Mouse (Mus musculus) testis, postnatal 14 days (tissue): Measurements from ENCODE around the gene Olfr49.

Experiments
- DNase-seq: peaks from one replicate; pipeline ENCODE4 v3.0.0; 2021; ENCODE audit warnings: low spot score

The Olfr49 gene

GRCm38 (mm10) chr14:54261386-54261785, 23.4 kb downstream of the Olfr49 start:
- peak; percentile 80 for DNase-seq

- no peak for DNase-seq
Observed at GRCm38 (mm10) chr14:54260196-54260595, 24.5 kb downstream of the Olfr49 start.

- no peak for DNase-seq
Observed at GRCm38 (mm10) chr14:54259722-54260085, 25.0 kb downstream of the Olfr49 start.

GRCm38 (mm10) chr14:54259003-54259721, 25.6 kb downstream of the Olfr49 start:
- peak; percentile 90 for DNase-seq

- DNase-seq = no peak
Observed at GRCm38 (mm10) chr14:54258131-54258670, 26.5 kb downstream of the Olfr49 start.

GRCm38 (mm10) chr14:54254670-54255202, 30.0 kb downstream of the Olfr49 start:
- DNase-seq = no peak

GRCm38 (mm10) chr14:54253741-54254291, 30.9 kb downstream of the Olfr49 start, which contains the start of the genes Dad1 and Abhd4:
Gene Dad1, minus strand, starts transcription at chr14:54254104.
Gene Abhd4, plus strand, starts transcription at chr14:54254188.
- peak; percentile 96 for DNase-seq

GRCm38 (mm10) chr14:54250122-54250521, 34.6 kb downstream of the Olfr49 start:
- no peak for DNase-seq

- DNase-seq = no peak
Observed at GRCm38 (mm10) chr14:54249326-54249725, 35.4 kb downstream of the Olfr49 start.

- DNase-seq = no peak
Observed at GRCm38 (mm10) chr14:54246232-54246631, 38.5 kb downstream of the Olfr49 start.

- DNase-seq = no peak
Observed at GRCm38 (mm10) chr14:54244183-54244582, 40.6 kb downstream of the Olfr49 start.

- no peak for DNase-seq
Observed at GRCm38 (mm10) chr14:54240542-54240941, 44.2 kb downstream of the Olfr49 start.

GRCm38 (mm10) chr14:54239002-54239736, 45.6 kb downstream of the Olfr49 start:
- peak; percentile 70 for DNase-seq

GRCm38 (mm10) chr14:54236881-54237280, 47.9 kb downstream of the Olfr49 start:
- no peak for DNase-seq

- no peak for DNase-seq
Observed at GRCm38 (mm10) chr14:54235825-54236540, 48.8 kb downstream of the Olfr49 start.

GRCm38 (mm10) chr14:54234231-54235040, 50.3 kb downstream of the Olfr49 start:
- no peak for DNase-seq

GRCm38 (mm10) chr14:54233559-54234143, 51.1 kb downstream of the Olfr49 start:
- DNase-seq = no peak

- peak; percentile 48 for DNase-seq
Observed at GRCm38 (mm10) chr14:54232811-54233558, 51.8 kb downstream of the Olfr49 start.

GRCm38 (mm10) chr14:54232143-54232542, 52.6 kb downstream of the Olfr49 start:
- no peak for DNase-seq
